Mouse (Mus musculus) midbrain, embryonic 13.5 days (tissue): ENCODE results near the gene Olfr1438-ps1. TPM values are rescaled to one million over a fixed set of nuclear protein-coding genes. Genes with fewer than 3 reads are reported as not detected.
"Not testable (repeated sequence)": the region's sequence is repeated elsewhere in the genome, so short reads cannot be mapped to it uniquely, and the experiment has no call there.

Experiments
- ATAC-seq: fragments of 200-750 bp; cut with Nextera tagmentation; 2 replicates; pipeline ENCODE4 v1.8.0; 2017; ENCODE audit warnings: mild to moderate bottlenecking, moderate TSS enrichment, moderate library complexity
- H3K27ac ChIP-seq: fragments of 300-500 bp; sonication (generic); 2 replicates; pipeline ENCODE4 v1.5.1; 2015; ENCODE audit warnings: inconsistent platforms, mild to moderate bottlenecking, moderate library complexity
- H3K27me3 ChIP-seq: fragments of 300-500 bp; sonication (generic); 2 replicates; pipeline ENCODE4 v1.6.1; 2015; ENCODE audit warnings: mild to moderate bottlenecking, inconsistent platforms
- H3K36me3 ChIP-seq: fragments of 300-500 bp; sonication (generic); 2 replicates; pipeline ENCODE4 v1.6.1; 2015; ENCODE audit warnings: mild to moderate bottlenecking, inconsistent platforms
- H3K4me1 ChIP-seq: fragments of 300-500 bp; sonication (generic); replicated peaks from 2 replicates; pipeline ENCODE4 v1.6.1; 2015; ENCODE audit warnings: inconsistent platforms
- H3K4me2 ChIP-seq: fragments of 300-500 bp; sonication (generic); replicated peaks from 2 replicates; pipeline ENCODE4 v1.6.1; 2015; ENCODE audit warnings: moderate library complexity, mild to moderate bottlenecking, inconsistent platforms
- H3K4me3 ChIP-seq: fragments of 300-500 bp; sonication (generic); replicated peaks from 2 replicates; pipeline ENCODE4 v1.5.1; 2015; ENCODE audit warnings: mild to moderate bottlenecking, inconsistent platforms
- H3K9ac ChIP-seq: fragments of 300-500 bp; sonication (generic); replicated peaks from 2 replicates; pipeline ENCODE4 v1.6.1; 2015; ENCODE audit warnings: mild to moderate bottlenecking, inconsistent platforms
- H3K9me3 ChIP-seq: fragments of 300-500 bp; sonication (generic); 2 replicates; pipeline ENCODE4 v1.6.1; 2016; ENCODE audit warnings: mild to moderate bottlenecking, inconsistent platforms
- WGBS: fragments of 180-500 bp; shearing (Covaris S2); methylation state at CpG from one replicate; pipeline ENCODE4 v1.1.7; 2015; 5-methylcytosine and 5-hydroxymethylcytosine counted together
- polyA plus RNA-seq: library from polyadenylated mRNA; unstranded; fragments of >200 nt; fragmentation: Nextera tagmentation; extraction: Ambion mirVana; gene quantifications from 2 replicates; pipeline ENCODE4 v1.2.1, GENCODE M21; 2015

Gene Olfr1438-ps1
- polyA plus RNA-seq: not detected in 2 replicates

- Histone ChIP-seq H3K27ac (no peak within 1 kb of the TSS), H3K4me2 (no peak within 1 kb of the TSS), H3K4me1 (no peaks in the 10 kb centered on the region), H3K4me3 (no peak within 1 kb of the TSS), H3K36me3 (no peaks in the 10 kb centered on the region), H3K9me3 (no peaks in the 10 kb centered on the region), H3K9ac (no peak within 1 kb of the TSS), H3K27me3 (no peaks in the 10 kb centered on the region)
- ATAC-seq: no peak
- WGBS: 89% methylated on average over 3 of the region's 3 CpGs
Observed at GRCm38 (mm10) chr19:12335810-12336209, at the start of gene Olfr1438-ps1. TSS of gene Olfr1438-ps1 (minus strand) at chr19:12335910.

GRCm38 (mm10) chr19:12374465-12375025, 38.8 kb upstream of the Olfr1438-ps1 start:
- H3K27ac ChIP-seq: no peak overlapping the region
- no peak overlapping the region for H3K4me2 ChIP-seq
- no peak overlapping the region for H3K9ac ChIP-seq
- no peaks in the 10 kb centered on the region for H3K4me1 ChIP-seq
- no peaks in the 10 kb centered on the region for H3K36me3 ChIP-seq
- WGBS: 76% methylated on average over 2 of the region's 2 CpGs
- no peaks in the 10 kb centered on the region for H3K27me3 ChIP-seq
- no peak for ATAC-seq
- no peak overlapping the region for H3K4me3 ChIP-seq
- no peaks in the 10 kb centered on the region for H3K9me3 ChIP-seq

GRCm38 (mm10) chr19:12373004-12373403, 37.3 kb upstream of the Olfr1438-ps1 start:
- H3K4me1 ChIP-seq: no peaks in the 10 kb centered on the region
- 78% methylated on average over 3 of the region's 3 CpGs for WGBS
- no peak overlapping the region for H3K4me2 ChIP-seq
- no peak overlapping the region for H3K9ac ChIP-seq
- no peak overlapping the region for H3K4me3 ChIP-seq
- no peak for ATAC-seq
- no peaks in the 10 kb centered on the region for H3K9me3 ChIP-seq
- H3K27me3 ChIP-seq: no peaks in the 10 kb centered on the region
- H3K27ac ChIP-seq: no peak overlapping the region
- no peaks in the 10 kb centered on the region for H3K36me3 ChIP-seq

- no peak within 1 kb of the TSS for H3K4me2 ChIP-seq
- WGBS: 81% methylated on average over 2 of the region's 2 CpGs
- no peak within 1 kb of the TSS for H3K27ac ChIP-seq
- ATAC-seq: no peak
- H3K4me3 ChIP-seq: no peak within 1 kb of the TSS
- no peaks in the 10 kb centered on the region for H3K36me3 ChIP-seq
- H3K9ac ChIP-seq: no peak within 1 kb of the TSS
- no peaks in the 10 kb centered on the region for H3K9me3 ChIP-seq
- no peaks in the 10 kb centered on the region for H3K4me1 ChIP-seq
- no peaks in the 10 kb centered on the region for H3K27me3 ChIP-seq
Observed at GRCm38 (mm10) chr19:12325001-12325400, 10.7 kb downstream of the Olfr1438-ps1 start, which contains the start of gene Olfr1437. TSS of gene Olfr1437 (minus strand) at chr19:12325101.

GRCm38 (mm10) chr19:12299030-12299429, 36.7 kb downstream of the Olfr1438-ps1 start, which contains the start of gene Olfr1436:
TSS of gene Olfr1436 (minus strand) at chr19:12299130.
- WGBS: 69% methylated on average over 1 of the region's 1 CpGs
- H3K4me2 ChIP-seq, H3K27me3 ChIP-seq, ATAC-seq, H3K4me3 ChIP-seq, H3K36me3 ChIP-seq, H3K4me1 ChIP-seq, H3K9ac ChIP-seq, H3K9me3 ChIP-seq, H3K27ac ChIP-seq: not testable (repeated sequence)

GRCm38 (mm10) chr19:12292979-12293378, 42.7 kb downstream of the Olfr1438-ps1 start:
- ATAC-seq: no peak
- no peak overlapping the region for H3K4me2 ChIP-seq
- no peaks in the 10 kb centered on the region for H3K4me1 ChIP-seq
- H3K27me3 ChIP-seq: no peaks in the 10 kb centered on the region
- H3K4me3 ChIP-seq: no peak overlapping the region
- no peak overlapping the region for H3K27ac ChIP-seq
- H3K9me3 ChIP-seq: no peaks in the 10 kb centered on the region
- H3K9ac ChIP-seq: no peak overlapping the region
- H3K36me3 ChIP-seq: no peaks in the 10 kb centered on the region

GRCm38 (mm10) chr19:12279554-12279953, 56.2 kb downstream of the Olfr1438-ps1 start, which contains the start of gene Olfr1434:
TSS of gene Olfr1434 (plus strand) at chr19:12279854.
- Histone ChIP-seq H3K9ac (no peak within 1 kb of the TSS), H3K27me3 (no peaks in the 10 kb centered on the region), H3K36me3 (no peaks in the 10 kb centered on the region), H3K4me1 (no peaks in the 10 kb centered on the region), H3K4me3 (no peak within 1 kb of the TSS), H3K27ac (no peak within 1 kb of the TSS), H3K9me3 (no peaks in the 10 kb centered on the region), H3K4me2 (no peak within 1 kb of the TSS)
- WGBS: 84% methylated on average over 2 of the region's 2 CpGs
- no peak for ATAC-seq

Other genes starting within 250 kb of the Olfr1438-ps1 start
- not detected in 2 replicates for gene Olfr1426, start 243.9 kb downstream of the Olfr1438-ps1 start, polyA plus RNA-seq
- not detected in 2 replicates for gene Olfr1427, start 232.6 kb downstream of the Olfr1438-ps1 start, polyA plus RNA-seq
- gene Olfr1428, start 220.0 kb downstream of the Olfr1438-ps1 start, polyA plus RNA-seq: not detected in 2 replicates
- gene Olfr76, start 212.7 kb downstream of the Olfr1438-ps1 start, polyA plus RNA-seq: not detected in 2 replicates
- gene Olfr1555-ps1, start 165.8 kb downstream of the Olfr1438-ps1 start, polyA plus RNA-seq: not detected in 2 replicates
- gene Olfr1431, start 135.3 kb downstream of the Olfr1438-ps1 start, polyA plus RNA-seq: not detected in 2 replicates
- gene Olfr1432, start 103.3 kb downstream of the Olfr1438-ps1 start, polyA plus RNA-seq: not detected in 2 replicates
- gene Olfr262, start 94.3 kb downstream of the Olfr1438-ps1 start, polyA plus RNA-seq: not detected in 2 replicates
- gene Olfr235, start 74.9 kb downstream of the Olfr1438-ps1 start, polyA plus RNA-seq: not detected in 2 replicates
- not detected in 2 replicates for gene Olfr1434, start 56.1 kb downstream of the Olfr1438-ps1 start, polyA plus RNA-seq
- gene Olfr1436, start 36.8 kb downstream of the Olfr1438-ps1 start, polyA plus RNA-seq: not detected in 2 replicates
- gene Olfr1437, start 10.8 kb downstream of the Olfr1438-ps1 start, polyA plus RNA-seq: not detected in 2 replicates
- gene Olfr1440, start 51.4 kb upstream of the Olfr1438-ps1 start, polyA plus RNA-seq: not detected in 2 replicates
- not detected in 2 replicates for gene Olfr1441, start 81.5 kb upstream of the Olfr1438-ps1 start, polyA plus RNA-seq
- gene Pfpl, start 92.0 kb upstream of the Olfr1438-ps1 start, polyA plus RNA-seq: not detected in 2 replicates
- 0.54 and 0.57 TPM in 2 replicates for gene Mpeg1, start 124.9 kb upstream of the Olfr1438-ps1 start, polyA plus RNA-seq
- gene Dtx4, start 165.5 kb upstream of the Olfr1438-ps1 start, polyA plus RNA-seq: 36.6 and 40.7 TPM in 2 replicates
- gene Fam111a, start 209.8 kb upstream of the Olfr1438-ps1 start, polyA plus RNA-seq: 9.5 TPM in 2 replicates